Mouse (Mus musculus): Measurements from ENCODE around the gene Insyn1.

GRCm38 (mm10) chr9:58441351-58442104, 46.9 kb upstream of the Insyn1 start:
- TF ChIP-seq CTCF (IDR thresholded peaks at IDR 0.05; ENCODE audit: extremely low read depth, insufficient read length, insufficient replicate concordance, low read depth, low read length) (no peak), POLR2A (IDR thresholded peaks at IDR 0.05; ENCODE audit: low read depth, low read length) (no peak)

Data from small intestine, adult 2 months (tissue).